Mouse (Mus musculus) splenic B cell, adult 2 months (primary cell): Measurements from ENCODE around the gene Prkch.

Experiments used
- DNase-seq: peaks from one replicate; pipeline ENCODE4 v3.0.0-alpha.2; 2011; ENCODE audit warnings: low read depth, low spot score
- H3K27me3 ChIP-seq: 2 replicates; pipeline ENCODE4 v1.6.1; 2012; ENCODE audit warnings: mild to moderate bottlenecking, low read length, moderate library complexity, mixed read lengths; ENCODE audit not compliant: control insufficient read depth, poor library complexity, insufficient read depth, severe bottlenecking
- H3K36me3 ChIP-seq: 2 replicates; pipeline ENCODE4 v1.6.1; 2012; ENCODE audit warnings: mild to moderate bottlenecking, low read length, moderate library complexity, mixed read lengths; ENCODE audit not compliant: control insufficient read depth, poor library complexity, insufficient read depth, severe bottlenecking

Gene Prkch

DNA sequence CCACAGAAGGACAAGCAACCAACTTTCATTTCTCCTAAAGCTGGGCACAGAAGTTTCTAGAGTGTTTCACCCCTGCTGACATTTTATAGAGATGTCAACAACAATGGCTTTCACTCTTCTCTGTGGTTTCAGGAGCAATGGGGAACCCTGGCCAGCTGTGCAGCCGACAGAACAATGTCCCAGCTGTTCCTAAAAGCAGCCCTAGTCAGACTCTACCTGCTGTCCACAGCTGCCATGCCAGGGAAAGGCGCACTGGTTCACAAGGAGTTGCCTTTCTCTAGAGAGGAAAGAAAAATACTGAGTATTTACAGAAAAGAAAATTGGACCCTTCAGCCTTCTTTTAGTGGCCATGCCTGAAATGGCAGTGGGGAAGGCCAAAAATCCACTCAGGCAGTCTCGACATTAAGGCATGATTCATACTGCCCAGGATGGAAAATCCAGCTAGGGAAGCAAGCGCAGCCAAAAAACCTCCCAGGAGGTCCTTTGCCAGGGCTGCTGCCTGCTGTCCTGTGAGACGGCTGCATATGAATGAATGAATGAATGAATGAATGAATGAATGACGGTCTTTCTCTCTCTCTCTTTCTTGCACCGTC lies 190.3 kb downstream of the Prkch start:
- Histone ChIP-seq H3K36me3 (no peaks in the 10 kb centered on the region), H3K27me3 (no peaks in the 10 kb centered on the region)
- DNase-seq, result no peak

DNA sequence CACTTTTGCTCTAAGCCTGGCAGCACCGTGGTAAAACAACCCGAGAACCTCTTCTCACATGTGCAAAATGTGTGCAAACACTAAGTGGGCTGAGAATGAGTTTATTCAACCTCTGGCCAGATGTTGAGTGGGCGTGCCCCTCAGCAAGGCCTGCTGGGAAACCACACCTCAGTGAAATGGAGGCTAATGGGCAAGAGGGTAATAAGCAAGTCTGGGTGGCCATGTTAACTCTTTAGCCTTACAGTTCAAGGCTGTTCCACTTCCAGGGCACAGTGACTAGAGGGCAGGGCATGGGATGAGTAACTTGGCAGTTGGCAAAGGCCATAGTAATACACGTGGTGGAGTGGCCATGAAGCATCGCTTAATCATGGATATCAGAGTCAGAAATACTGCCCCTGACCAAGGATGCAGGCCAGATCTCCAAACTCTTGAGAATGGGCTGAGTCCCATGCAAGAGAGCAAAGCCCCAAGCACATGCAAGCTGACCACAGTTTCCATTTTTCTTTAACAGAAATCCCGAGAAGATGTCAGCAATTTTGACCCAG lies 191.9 kb downstream of the Prkch start:
- no peak for DNase-seq
- H3K27me3 ChIP-seq, result no peaks in the 10 kb centered on the region
- H3K36me3 ChIP-seq, result no peaks in the 10 kb centered on the region

DNA sequence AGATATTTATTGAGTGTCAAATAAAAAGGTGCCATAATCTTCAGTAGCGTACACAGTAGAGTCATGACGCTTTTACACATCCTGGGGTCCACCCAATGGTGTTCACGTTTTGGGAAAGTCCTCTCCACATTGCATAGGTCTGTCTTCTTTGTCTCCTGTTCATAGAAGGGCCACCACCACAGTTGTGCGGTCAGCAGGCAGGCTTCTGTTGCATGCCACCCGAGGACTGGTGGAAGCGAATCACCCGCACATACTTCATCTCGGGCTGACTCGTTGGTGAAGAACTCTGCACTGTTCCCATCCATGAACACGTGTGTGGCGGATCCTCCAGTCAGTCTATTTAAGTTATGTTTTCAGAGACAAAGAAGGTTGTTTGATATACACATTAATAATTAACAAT lies 193.1 kb downstream of the Prkch start:
- no peaks in the 10 kb centered on the region for H3K36me3 ChIP-seq
- no peak for DNase-seq
- H3K27me3 ChIP-seq, result no peaks in the 10 kb centered on the region

DNA sequence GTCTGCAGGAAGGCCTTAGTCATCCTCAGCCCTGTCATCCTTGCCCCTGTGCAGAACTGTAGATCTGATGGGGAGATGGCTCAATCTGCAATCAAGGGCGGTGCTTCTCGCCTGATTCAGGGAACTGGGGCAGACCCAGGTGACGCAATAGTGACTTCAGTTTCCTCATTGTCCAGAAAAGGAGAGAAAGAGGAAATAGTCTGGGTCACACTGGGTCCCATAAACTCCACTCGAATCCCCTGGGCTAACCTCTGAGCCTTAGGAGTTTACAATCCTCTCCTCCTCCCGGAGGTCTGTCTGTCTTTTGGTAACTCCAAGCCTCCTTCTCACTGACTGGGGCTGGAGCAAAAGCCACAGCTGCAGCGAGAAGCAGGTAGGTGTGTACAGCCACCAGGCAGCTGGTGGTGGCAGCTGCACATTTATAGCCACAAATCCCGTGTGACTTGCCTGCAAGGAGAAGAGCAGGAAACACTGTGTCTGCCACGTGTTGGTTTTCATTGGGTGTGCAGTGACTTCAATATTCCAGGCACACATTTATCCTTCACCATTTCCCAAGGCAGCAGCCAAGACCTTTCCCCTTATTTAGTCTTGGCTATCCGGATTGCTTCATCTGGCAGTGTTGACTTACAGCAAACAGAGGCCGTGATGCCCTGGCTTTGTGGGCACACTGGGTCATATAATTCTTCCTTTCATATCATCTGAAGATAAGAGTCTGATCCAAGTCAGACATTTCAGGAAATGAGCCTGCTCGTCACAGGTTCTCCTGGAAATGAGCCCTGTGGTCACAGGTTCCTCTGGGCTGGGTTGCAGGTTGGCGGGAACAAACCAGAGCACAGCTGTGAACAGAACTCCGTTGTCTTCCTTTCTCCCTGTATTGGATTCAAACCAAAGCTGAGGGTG lies 195.0 kb downstream of the Prkch start:
- Histone ChIP-seq H3K36me3 (no peaks in the 10 kb centered on the region), H3K27me3 (no peaks in the 10 kb centered on the region)
- DNase-seq, result peak; percentile 48

DNA sequence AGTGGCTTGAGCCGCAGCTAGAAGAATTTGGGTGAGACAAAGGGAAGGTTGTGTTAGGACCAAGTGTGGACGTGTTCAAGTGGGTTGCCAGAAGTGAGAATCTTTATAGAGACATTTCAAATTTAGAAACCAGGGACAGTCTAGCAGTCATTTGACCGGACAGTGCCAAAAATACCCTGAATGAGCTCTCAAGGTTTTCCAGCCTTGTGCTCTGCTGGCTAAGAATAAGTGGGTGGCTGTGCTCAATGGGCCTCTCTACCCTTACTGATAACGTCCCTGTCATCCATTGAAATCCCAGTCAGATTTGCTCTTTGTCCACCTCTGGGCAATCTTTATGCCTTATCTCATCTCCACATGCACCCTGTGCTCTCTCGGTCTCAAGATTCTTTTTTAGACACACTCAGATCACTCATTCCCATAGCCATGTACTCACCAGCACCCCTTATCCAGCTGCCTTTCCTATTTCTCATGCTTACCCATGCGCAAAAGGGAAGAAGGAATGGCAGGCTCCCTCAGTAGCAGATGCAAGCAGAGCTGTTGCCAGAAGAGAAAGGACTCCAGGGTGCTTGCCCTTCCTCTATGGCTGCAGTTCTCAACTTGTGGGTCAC lies 196.9 kb downstream of the Prkch start:
- DNase-seq, result no peak
- no peaks in the 10 kb centered on the region for H3K36me3 ChIP-seq
- H3K27me3 ChIP-seq, result no peaks in the 10 kb centered on the region

DNA sequence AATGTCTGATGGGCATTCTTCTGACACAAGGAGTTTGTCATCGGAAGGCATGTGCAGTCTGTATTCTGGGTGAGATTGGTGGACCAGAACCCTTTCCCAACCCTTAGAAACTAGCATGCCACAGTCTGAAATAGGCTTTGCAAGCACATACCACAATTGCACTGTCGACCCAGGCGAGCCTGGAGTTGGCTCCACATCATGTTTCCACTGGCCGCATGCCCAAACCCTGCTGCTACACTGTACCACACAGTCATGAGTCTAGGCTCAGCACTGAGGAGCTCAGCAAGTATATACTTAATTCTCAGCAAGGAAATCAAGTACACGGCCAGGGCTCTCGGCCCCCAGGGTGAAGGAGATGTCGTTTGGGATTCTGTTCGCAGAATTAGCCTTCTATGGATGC lies 202.3 kb downstream of the Prkch start:
- H3K27me3 ChIP-seq, result no peaks in the 10 kb centered on the region
- H3K36me3 ChIP-seq, result no peaks in the 10 kb centered on the region
- no peak for DNase-seq

DNA sequence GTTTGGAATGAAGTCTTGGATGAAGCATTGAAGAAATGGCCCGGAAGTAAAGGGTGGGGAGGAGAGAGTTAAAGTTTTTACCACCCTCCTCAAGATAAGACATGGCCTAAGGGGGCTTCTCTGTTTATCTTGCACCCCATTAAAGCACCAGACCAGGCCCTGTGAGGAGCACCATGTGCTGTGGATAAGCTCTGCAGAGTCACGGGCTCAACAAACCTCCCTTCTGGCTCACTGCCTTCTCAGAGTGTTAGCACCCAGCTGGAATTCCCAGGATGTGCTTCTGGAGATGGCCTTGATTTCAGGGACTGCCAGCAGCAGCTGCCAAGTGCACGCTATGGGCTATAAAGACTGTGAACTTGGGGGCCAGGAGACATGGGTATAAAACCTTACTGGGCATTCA lies 204.3 kb downstream of the Prkch start:
- Histone ChIP-seq H3K27me3 (no peaks in the 10 kb centered on the region), H3K36me3 (no peaks in the 10 kb centered on the region)
- no peak for DNase-seq

DNA sequence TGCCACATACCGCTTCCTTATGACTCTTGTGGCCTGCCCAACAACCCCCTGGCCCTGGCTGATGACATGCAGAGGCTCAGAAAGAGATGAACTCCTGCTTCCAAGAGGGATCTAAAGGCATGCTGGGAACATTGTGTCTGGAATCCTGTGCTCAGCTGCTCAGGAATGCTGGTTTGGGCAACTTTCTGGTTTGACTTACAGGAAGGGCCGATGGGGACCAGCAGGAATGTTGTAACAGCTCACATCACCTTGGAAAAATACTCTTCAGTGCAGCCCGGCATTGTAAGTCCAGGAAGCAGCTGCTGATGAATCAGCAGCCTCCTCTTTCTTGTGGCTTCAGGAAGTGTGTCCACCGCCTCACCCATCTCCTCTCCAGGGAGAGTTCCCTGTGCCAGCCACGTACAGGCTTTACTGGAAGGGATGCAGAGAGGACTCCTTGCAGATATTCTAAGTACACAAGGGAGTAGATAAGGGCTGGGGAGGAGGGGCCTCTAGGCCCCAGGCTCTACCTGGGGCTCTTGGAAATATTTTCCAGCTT lies 206.0 kb downstream of the Prkch start:
- Histone ChIP-seq H3K36me3 (no peaks in the 10 kb centered on the region), H3K27me3 (no peaks in the 10 kb centered on the region)
- no peak for DNase-seq

DNA sequence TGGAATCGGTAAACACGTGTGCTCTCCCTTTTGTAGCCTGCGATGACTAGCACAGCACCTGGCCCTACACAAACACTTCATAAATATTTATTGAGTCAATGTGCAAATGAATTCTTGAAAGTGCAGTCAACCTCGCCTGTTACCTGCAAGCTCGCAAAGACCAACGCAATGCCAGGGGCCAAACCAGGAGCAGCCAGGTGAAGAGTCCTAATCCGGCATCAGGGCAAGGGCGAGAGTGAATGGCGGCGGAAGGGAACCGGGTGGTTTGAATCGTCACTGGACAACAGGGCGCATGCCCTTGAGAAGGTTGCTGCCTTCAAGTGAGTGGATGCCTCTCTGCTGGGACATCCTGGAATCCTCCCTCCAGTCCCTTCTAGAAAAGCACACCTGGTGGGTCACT lies 208.6 kb downstream of the Prkch start:
- no peaks in the 10 kb centered on the region for H3K27me3 ChIP-seq
- H3K36me3 ChIP-seq, result no peaks in the 10 kb centered on the region
- no peak for DNase-seq

DNA sequence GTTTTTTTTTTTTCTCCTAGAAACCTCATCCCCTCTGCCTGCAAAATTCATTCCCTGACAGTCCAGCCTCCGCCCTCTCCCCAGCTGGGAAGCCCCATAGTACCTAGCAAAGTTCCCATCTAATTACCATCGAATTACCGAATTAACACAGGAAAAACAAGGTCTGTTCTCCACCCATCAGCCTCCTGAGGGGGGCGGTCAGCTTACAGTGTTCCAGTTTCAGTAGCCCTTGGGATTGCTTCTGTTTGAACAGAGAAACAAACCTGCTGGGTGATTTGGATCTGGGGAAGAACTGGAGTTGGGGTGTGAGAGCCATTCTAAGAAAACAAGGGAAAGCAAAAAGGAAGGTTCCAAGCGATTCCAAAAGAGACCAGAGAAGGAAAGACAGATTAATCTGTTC lies 209.1 kb downstream of the Prkch start:
- Histone ChIP-seq H3K36me3 (no peaks in the 10 kb centered on the region), H3K27me3 (no peaks in the 10 kb centered on the region)
- no peak for DNase-seq

DNA sequence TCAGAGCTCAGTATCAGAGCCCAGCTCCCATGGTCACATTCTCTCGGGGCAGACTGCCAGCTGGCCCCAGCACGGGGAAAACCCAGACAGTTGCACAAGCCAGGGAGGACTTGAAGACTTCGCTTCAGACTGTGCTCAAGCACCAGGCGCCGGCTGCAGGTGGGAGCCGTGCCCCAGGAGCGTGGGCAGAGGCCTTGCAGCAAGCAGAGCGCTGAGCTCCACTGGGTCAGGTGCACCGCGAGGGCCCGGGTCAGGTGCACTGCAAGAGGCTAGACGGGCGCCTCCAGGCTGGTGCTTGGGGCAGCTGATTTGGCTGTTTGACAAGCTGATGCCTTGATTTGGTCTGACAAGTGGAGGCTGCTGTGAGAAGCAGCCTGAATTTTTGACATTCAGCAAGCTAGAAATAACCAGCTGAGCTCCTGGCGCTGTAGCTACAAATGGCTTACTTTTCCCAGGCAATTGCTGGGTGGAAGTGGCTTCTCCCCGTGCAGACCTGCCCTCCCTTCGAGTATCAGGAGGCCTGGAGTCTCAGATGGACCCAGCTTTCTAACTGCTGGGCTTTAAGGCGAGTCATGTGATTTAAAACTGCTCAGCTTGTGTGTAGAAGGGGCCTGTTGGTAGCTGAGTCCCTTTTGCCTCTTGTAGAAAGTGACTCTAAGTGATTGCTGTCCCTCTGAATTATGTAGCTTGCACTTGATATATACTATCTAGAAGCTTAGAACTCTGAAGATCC lies 209.7 kb downstream of the Prkch start:
- peak; percentile 46 for DNase-seq
- Histone ChIP-seq H3K27me3 (no peaks in the 10 kb centered on the region), H3K36me3 (no peaks in the 10 kb centered on the region)

DNA sequence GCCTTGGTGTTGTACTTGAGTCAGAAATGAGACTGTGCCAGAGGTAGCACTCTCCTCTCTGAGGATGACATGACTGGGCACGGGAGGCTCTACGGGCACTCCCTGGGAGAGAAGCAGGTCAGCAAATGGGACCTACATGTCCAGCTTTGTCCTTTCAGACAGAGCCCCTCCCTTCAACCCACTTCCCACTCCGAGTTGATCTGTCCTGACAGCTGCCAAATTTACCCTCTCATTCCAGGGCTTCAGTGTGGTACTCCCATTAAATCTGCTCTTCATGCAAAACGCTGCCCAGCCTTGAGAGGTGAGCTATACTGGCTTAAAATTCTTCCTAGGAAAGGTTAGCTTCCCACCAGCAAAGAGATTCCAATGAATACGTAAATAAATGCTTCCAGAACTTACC lies 215.1 kb downstream of the Prkch start:
- Histone ChIP-seq H3K27me3 (no peaks in the 10 kb centered on the region), H3K36me3 (no peaks in the 10 kb centered on the region)
- DNase-seq, result no peak

DNA sequence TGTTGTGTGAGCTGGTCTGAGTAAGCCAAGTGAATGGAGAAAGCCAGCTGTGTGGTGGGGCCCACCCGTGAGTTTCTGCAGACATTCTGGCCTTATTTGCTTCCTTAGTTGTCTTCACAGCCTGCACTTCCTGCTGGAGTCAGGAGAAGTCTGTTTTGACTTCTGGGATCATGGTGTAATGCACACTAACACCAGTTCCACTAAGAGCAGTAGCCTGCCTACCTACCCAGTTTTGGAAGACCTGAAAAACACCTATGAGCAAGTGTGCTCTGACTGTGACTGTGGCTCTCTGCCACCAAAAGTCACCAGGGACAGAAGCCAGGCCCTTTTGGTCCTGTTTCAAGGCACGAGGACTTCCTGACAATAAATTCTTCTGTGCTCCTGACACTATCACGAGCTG lies 216.3 kb downstream of the Prkch start:
- DNase-seq, result no peak
- Histone ChIP-seq H3K27me3 (no peaks in the 10 kb centered on the region), H3K36me3 (no peaks in the 10 kb centered on the region)

DNA sequence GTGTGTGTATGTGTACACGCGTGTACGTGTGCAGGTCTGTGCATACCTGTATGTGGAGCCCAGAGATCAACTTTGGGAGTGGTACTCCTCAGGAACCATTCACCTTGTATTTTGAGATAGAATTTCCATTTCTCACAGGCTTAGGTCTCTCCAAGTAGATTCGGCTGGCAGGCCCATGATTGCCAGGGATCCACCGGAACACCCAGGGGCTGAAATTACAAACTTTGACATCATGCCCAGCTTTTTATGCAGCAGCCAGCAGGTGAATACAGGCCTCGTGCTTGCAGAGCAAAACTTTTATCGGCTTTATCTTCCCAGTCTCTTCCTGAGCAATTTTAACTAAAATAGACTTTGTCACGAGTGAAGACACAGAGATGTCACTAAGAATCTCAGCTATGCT lies 217.2 kb downstream of the Prkch start:
- no peaks in the 10 kb centered on the region for H3K36me3 ChIP-seq
- DNase-seq, result no peak
- H3K27me3 ChIP-seq, result no peaks in the 10 kb centered on the region
